ENCODE assay signal across 7 mouse cellular contexts in the genomic region with DNA sequence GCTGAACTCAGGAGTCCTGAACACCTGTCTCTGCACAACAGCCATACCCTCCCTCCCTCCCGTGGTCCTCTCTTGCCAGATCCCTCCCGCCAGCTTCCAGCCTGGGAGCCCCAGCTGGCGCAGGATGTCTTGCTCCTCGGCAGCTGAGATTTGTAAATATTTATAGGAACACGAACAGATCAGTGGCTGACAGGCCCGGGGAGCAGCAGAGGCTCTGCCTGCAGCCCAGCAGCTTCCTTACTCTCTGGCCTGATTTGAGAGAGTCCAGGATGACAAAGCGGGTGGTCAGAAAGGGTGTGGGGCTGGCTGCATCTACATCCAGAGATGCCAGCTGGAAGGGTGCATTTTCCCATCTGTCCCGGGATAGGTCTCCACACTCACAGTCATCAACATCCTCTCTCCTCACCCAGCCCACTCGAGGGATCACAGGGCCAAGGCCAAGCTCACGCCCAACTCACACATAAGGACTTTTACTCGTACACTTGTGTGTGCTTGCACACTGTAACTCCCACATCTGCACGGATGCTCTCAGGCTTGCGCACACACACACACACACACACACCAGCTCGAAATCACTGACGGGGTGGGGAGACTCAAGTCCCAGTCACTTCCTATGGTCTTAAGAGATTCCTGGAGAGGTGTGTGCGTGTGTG. TPM values are rescaled to one million over a fixed set of nuclear protein-coding genes. Genes with fewer than 3 reads are reported as not detected.
A peak's percentile ranks its signal among the peaks of the same experiment; 100 is the strongest.
DNase-seq lines count a peak whose midpoint lies in the region; ATAC-seq and TF ChIP-seq lines count a peak whose summit lies in the region.

No protein-coding gene starts in this region.

- no peak for TF ChIP-seq CTCF in layer of hippocampus, adult 2 months (conservative IDR thresholded peaks at IDR 0.05)

- peaks cover 25% of the 10 kb centered on the region for H3K27me3 ChIP-seq in heart, embryonic 11.5 days (ENCODE audit: control insufficient read depth, insufficient read depth, low read length)
- H3K27me3 ChIP-seq in lung, embryonic 15.5 days: peaks cover 13% of the 10 kb centered on the region; the same call in 1 of the 2 replicates

- H3K27ac ChIP-seq in heart, embryonic 11.5 days (ENCODE audit: low read depth, low read length): no peak overlapping the region
- H3K27ac ChIP-seq in lung, embryonic 15.5 days: no peak overlapping the region
- H3K27ac ChIP-seq in layer of hippocampus, adult 2 months: no peak overlapping the region

- no peak for ATAC-seq in heart, embryonic 11.5 days (replicated peaks; ENCODE audit: insufficient number of reproducible peaks, low FRiP score, low TSS enrichment)
- ATAC-seq in lung, embryonic 15.5 days (ENCODE audit: borderline replicate concordance, extremely low read depth, low FRiP score, low TSS enrichment): peak; percentile 90
- no peak for ATAC-seq in CD4-positive, CD25-positive, alpha-beta regulatory T cell, adult 4 months

- H3K9me3 ChIP-seq in heart, embryonic 11.5 days (replicated peaks; ENCODE audit: control insufficient read depth, low read length): no peaks in the 10 kb centered on the region
- H3K9me3 ChIP-seq in lung, embryonic 15.5 days: no peaks in the 10 kb centered on the region

- peaks cover 2% of the 10 kb centered on the region; the same call in 1 of the 2 replicates for H3K4me1 ChIP-seq in heart, embryonic 11.5 days (ENCODE audit: control insufficient read depth, insufficient read depth, low read length)
- peaks cover 18% of the 10 kb centered on the region for H3K4me1 ChIP-seq in lung, embryonic 15.5 days

- 0 out of 2 replicates have a peak overlapping the region, but pooled peaks have one; percentile 10 for H3K9ac ChIP-seq in heart, embryonic 11.5 days (ENCODE audit: low read depth, low read length)
- no peak overlapping the region for H3K9ac ChIP-seq in lung, embryonic 15.5 days

- 45% methylated on average over 16 of the region's 16 CpGs for WGBS in heart, embryonic 11.5 days (ENCODE audit: insufficient replicate concordance)
- 24% methylated on average over 16 of the region's 16 CpGs for WGBS in lung, embryonic 15.5 days

- H3K36me3 ChIP-seq in heart, embryonic 11.5 days (ENCODE audit: control insufficient read depth, insufficient read depth, low read length): no peaks in the 10 kb centered on the region
- H3K36me3 ChIP-seq in lung, embryonic 15.5 days: no peaks in the 10 kb centered on the region

- no peak overlapping the region for H3K4me2 ChIP-seq in heart, embryonic 11.5 days
- no peak overlapping the region for H3K4me2 ChIP-seq in lung, embryonic 15.5 days

- DNase-seq in ovary, adult 18-20 months (ENCODE audit: low spot score): peak; percentile 16
- no peak for DNase-seq in ovary, postnatal 36 days (ENCODE audit: low spot score)
- DNase-seq in telencephalon, adult 2 months (ENCODE audit: low read depth, low spot score): peak; percentile 16
- DNase-seq in layer of hippocampus, adult 2 months (ENCODE audit: low spot score in 2 of 2): no peak

- H3K4me3 ChIP-seq in heart, embryonic 11.5 days (ENCODE audit: low read depth, low read length): no peak overlapping the region
- H3K4me3 ChIP-seq in lung, embryonic 15.5 days: no peak overlapping the region
- no peak overlapping the region for H3K4me3 ChIP-seq in layer of hippocampus, adult 2 months

RNA-seq across cellular contexts. Expression of a gene that starts 10.6 kb away (rescaled TPM):
- 0.76 and 1.0 TPM in 2 replicates for polyA plus RNA-seq in heart, embryonic 11.5 days (2014; fragmentation: Nextera tagmentation; extraction: Ambion mirVana)
- 1.4 and 1.8 TPM in 2 replicates for polyA plus RNA-seq in lung, embryonic 15.5 days (2015; fragmentation: Nextera tagmentation; extraction: Ambion mirVana)
- total RNA-seq in layer of hippocampus, adult 2 months (2021): 10 to 100 TPM; 17.5 to 18.5 TPM
- not detected for polyA plus RNA-seq in CD4-positive, CD25-positive, alpha-beta regulatory T cell, adult 4 months (2017; shearing (Covaris generic))

RNA-seq across cellular contexts. Expression of a gene that starts 32.2 kb away (rescaled TPM):
- 5.6 and 5.9 TPM in 2 replicates for polyA plus RNA-seq in heart, embryonic 11.5 days (2014; fragmentation: Nextera tagmentation; extraction: Ambion mirVana)
- 13.8 and 15.2 TPM in 2 replicates for polyA plus RNA-seq in lung, embryonic 15.5 days (2015; fragmentation: Nextera tagmentation; extraction: Ambion mirVana)
- under 1 TPM; 0.27 to 0.74 TPM for total RNA-seq in layer of hippocampus, adult 2 months (2021)
- polyA plus RNA-seq in CD4-positive, CD25-positive, alpha-beta regulatory T cell, adult 4 months (2017; shearing (Covaris generic)): under 1 TPM; 0.28 to 0.76 TPM

RNA-seq across cellular contexts. Expression of a gene that starts 56.4 kb away (rescaled TPM):
- polyA plus RNA-seq in heart, embryonic 11.5 days (2014; fragmentation: Nextera tagmentation; extraction: Ambion mirVana): 0.18 and 0.20 TPM in 2 replicates
- polyA plus RNA-seq in lung, embryonic 15.5 days (2015; fragmentation: Nextera tagmentation; extraction: Ambion mirVana): 0.25 and 0.37 TPM in 2 replicates
- total RNA-seq in layer of hippocampus, adult 2 months (2021): 100 to 1,000 TPM; 332 to 341 TPM
- polyA plus RNA-seq in CD4-positive, CD25-positive, alpha-beta regulatory T cell, adult 4 months (2017; shearing (Covaris generic)): not detected

Comparison
In these comparisons a context has a peak if more than half of its experiments do, and no peak if none do; other contexts are left out.
1. DNase-seq: peak in ovary, adult 18-20 months (single experiment) and telencephalon, adult 2 months (single experiment); none in ovary, postnatal 36 days (single experiment) and layer of hippocampus, adult 2 months (0 of 2).